In genomic region chr6:142988753-142989152, GRCm38 (mm10) we compare ENCODE assay signal across 9 mouse cellular contexts. TPM values are rescaled to one million over a fixed set of nuclear protein-coding genes. Genes with fewer than 3 reads are reported as not detected.
A peak's percentile ranks its signal among the peaks of the same experiment; 100 is the strongest.
DNase-seq lines count a peak whose midpoint lies in the region; ATAC-seq lines count a peak whose summit lies in the region.
"Had no signal": no experiment of that assay in that cellular context is flagged by ENCODE, and none has a peak within 500 bp of the region (broad histone marks: within the 10 kb centered on the region; RNA-seq: fewer than 3 reads in every experiment).

No protein-coding gene starts in this region.

- no peak overlapping the region for H3K4me2 ChIP-seq in forebrain, embryonic 12.5 days

- no peaks in the 10 kb centered on the region for H3K36me3 ChIP-seq in forebrain, embryonic 12.5 days (replicated peaks)
- H3K36me3 ChIP-seq in limb, embryonic 10.5 days = no peaks in the 10 kb centered on the region

- WGBS in forebrain, embryonic 12.5 days = 29% methylated on average over 10 of the region's 10 CpGs
- WGBS in limb, embryonic 10.5 days = 32% methylated on average over 10 of the region's 10 CpGs

- H3K9ac ChIP-seq in forebrain, embryonic 12.5 days = no peak overlapping the region

- H3K27me3 ChIP-seq in forebrain, embryonic 12.5 days = peaks cover 17% of the 10 kb centered on the region; the same call in 1 of the 2 replicates
- 0 out of 2 replicates have a peak, but pooled peaks cover 2% of the 10 kb centered on the region for H3K27me3 ChIP-seq in limb, embryonic 10.5 days (ENCODE audit: low read depth, poor library complexity, severe bottlenecking)

- no peaks in the 10 kb centered on the region for H3K9me3 ChIP-seq in forebrain, embryonic 12.5 days
- H3K9me3 ChIP-seq in limb, embryonic 10.5 days (replicated peaks) = no peaks in the 10 kb centered on the region

- no peak overlapping the region for H3K4me3 ChIP-seq in forebrain, embryonic 12.5 days (replicated peaks)
- no peak overlapping the region for H3K4me3 ChIP-seq in limb, embryonic 10.5 days
- H3K4me3 ChIP-seq: myocyte had no signal

- ATAC-seq in forebrain, embryonic 12.5 days (ENCODE audit: low FRiP score) = peak; percentile 60; the same call in 1 of the 2 replicates
- peak; percentile 76 for ATAC-seq in inflammation-experienced regulatory T-cells, adult 6 months

- peaks cover 15% of the 10 kb centered on the region; the same call in 1 of the 2 replicates for H3K4me1 ChIP-seq in forebrain, embryonic 12.5 days
- peaks cover 17% of the 10 kb centered on the region for H3K4me1 ChIP-seq in limb, embryonic 10.5 days

- H3K27ac ChIP-seq in forebrain, embryonic 12.5 days = no peak overlapping the region
- H3K27ac ChIP-seq in limb, embryonic 10.5 days = no peak overlapping the region

- DNase-seq in right cerebral cortex, adult 18-20 months = peak; percentile 46
- DNase-seq in right cerebral cortex, postnatal 25 days = no peak
- peak; percentile 32 for DNase-seq in c-Kit-positive CD71-negative TER-119-negative erythroid progenitor cells, embryonic 14.5 days (ENCODE audit: low read depth)
- peak; percentile 84 for DNase-seq in limb, embryonic 10.5 days (ENCODE audit: low spot score)
- peak; percentile 84 for DNase-seq in naive thymus-derived CD4-positive, alpha-beta T cell, adult 2 months (ENCODE audit: low read depth)
- DNase-seq in thymus, postnatal 10 days (ENCODE audit: low spot score in 2 of 2) = peak; percentile 61 to 85

RNA-seq across cellular contexts. Expression of gene St8sia1, which starts 24.5 kb away (rescaled TPM):
- polyA plus RNA-seq in forebrain, embryonic 12.5 days (2016; fragmentation: Nextera tagmentation; extraction: Ambion mirVana) = 6.3 and 6.4 TPM in 2 replicates
- 10 to 100 TPM in 2 of 3 experiments, 1 to 10 TPM in 1; 1.3 to 14.6 (median 12.7) TPM for polyA plus RNA-seq in inflammation-experienced regulatory T-cells, adult 6 months (2017; shearing (Covaris generic))
- 0.73 and 0.91 TPM in 2 replicates for polyA plus RNA-seq in limb, embryonic 10.5 days (2016; fragmentation: Nextera tagmentation; extraction: Ambion mirVana)
